Mouse (Mus musculus): ENCODE results near the gene Dapk1.
"Not testable (repeated sequence)": the region's sequence is repeated elsewhere in the genome, so short reads cannot be mapped to it uniquely, and the experiment has no call there.

The Dapk1 gene

DNA sequence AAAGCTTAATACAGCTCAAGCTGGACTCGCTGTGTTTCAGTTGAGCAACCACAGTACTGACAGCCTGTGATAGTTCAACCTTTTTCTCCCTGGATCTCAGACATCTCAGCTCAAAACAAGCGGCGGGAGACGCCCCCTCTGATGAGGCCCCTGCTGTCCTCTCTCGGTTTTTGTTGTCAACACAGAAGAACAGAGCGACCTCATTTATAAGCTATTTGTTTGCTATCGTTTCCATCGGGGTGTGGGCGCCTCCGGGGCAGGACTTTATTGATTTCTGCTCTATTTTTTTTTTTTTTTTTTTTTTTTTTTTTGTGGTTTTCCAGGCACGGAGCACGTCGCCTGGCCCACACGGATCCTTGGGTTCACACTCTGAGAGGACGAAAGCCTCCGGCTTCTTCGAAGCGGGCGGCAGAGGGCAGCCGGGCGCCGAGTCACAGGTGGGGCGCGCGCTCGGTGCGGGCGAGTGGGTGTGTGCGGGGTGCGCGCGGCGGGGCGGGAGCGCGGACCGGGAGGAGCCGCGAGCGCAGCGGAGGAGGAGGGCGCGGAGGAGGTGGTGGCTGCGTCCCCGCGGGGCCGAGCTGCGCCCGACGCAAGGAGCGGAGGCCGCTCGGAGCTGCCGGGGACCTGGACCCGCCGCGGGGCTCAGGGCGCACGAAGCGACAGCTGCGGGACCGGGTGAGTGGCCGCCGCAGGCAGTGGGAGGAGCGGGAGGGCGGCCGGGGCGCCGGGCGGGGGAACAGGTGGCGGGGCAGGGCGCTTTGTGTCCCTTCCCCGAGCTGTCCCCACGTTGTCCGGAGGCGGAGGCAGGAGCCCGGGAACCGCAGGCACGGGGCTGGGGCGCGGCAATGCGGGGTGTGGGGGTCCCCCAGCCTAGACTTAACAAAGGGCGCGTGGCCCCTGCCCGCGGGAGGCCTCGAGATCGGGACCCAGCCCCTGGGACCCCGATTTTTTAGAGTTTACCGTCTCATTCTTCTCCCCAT lies at the start of gene Dapk1:
Dapk1 (plus strand) TSS at position 512 of the 980 bp plus-strand sequence.
- DNase-seq (ENCODE audit: low spot score): peak; percentile 14

GRCm38 (mm10) chr13:60553326-60553725 lies 48.4 kb upstream of the Dapk1 start:
- no peak for DNase-seq (ENCODE audit: low spot score)

- no peak for DNase-seq (ENCODE audit: low spot score)
These were observed 45.3 kb upstream of the Dapk1 start for GRCm38 (mm10) chr13:60556476-60556875.

DNA sequence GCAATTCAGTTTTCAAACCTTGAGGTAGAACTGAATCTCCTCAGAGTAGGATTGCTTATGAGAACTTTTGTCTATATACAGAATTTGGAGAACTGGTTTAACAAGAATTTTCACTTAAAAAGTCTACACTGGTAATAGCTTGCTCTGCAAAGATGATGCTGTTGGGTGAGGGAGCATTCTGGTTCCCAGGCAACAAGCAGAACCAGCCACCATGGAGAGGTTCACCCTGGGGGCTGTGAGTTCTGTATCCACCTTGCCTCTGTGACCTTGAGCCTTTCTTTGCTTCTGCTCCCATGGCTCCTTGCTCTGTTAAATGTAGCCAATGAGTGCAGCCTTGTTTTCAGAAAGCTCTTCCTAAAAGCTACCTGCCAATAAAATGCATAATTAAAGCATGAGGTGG lies 44.8 kb upstream of the Dapk1 start:
- DNase-seq (ENCODE audit: low spot score): no peak

GRCm38 (mm10) chr13:60564303-60564702 lies 37.4 kb upstream of the Dapk1 start:
- DNase-seq (ENCODE audit: low spot score): no peak

DNA sequence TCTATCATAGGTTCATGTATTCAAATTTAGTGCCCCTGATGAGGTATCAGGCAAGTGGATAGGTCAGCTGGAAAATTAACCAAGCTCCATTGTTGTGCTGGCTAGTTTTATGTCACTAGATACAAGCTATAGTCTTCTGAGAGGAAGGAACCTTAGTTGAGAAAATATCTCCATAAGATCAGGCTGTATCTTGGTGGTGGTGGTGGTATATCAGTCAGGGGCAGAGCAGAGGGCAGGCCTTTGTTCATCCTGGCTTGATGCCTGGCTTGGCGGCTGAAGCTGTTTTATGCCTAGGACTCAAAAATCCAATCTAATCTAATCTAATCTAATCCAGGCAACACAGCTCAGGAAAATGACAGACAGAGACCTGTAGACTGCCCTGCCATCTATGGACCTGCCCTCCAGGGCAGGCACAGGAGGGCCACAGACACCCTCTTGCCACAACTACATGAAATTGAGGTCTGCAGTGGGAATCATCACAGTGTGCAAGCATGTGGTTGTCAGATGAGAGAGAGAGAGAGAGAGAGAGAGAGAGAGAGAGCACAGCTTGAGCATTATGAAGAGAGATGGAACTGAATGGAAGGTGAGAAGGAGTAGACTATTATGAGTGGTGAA lies 32.7 kb upstream of the Dapk1 start:
- DNase-seq (ENCODE audit: low spot score): no peak

- no peak for DNase-seq (ENCODE audit: low spot score)
These were observed 32.2 kb upstream of the Dapk1 start for GRCm38 (mm10) chr13:60569549-60569941.

GRCm38 (mm10) chr13:60573541-60573940 lies 28.2 kb upstream of the Dapk1 start:
- no peak for DNase-seq (ENCODE audit: low spot score)

GRCm38 (mm10) chr13:60573971-60574370 lies 27.8 kb upstream of the Dapk1 start:
- DNase-seq (ENCODE audit: low spot score): peak; percentile 59

GRCm38 (mm10) chr13:60578541-60578940 lies 23.2 kb upstream of the Dapk1 start:
- no peak for DNase-seq (ENCODE audit: low spot score)

- DNase-seq (ENCODE audit: low spot score): no peak
These were observed 6.9 kb upstream of the Dapk1 start for GRCm38 (mm10) chr13:60594866-60595265.

DNA sequence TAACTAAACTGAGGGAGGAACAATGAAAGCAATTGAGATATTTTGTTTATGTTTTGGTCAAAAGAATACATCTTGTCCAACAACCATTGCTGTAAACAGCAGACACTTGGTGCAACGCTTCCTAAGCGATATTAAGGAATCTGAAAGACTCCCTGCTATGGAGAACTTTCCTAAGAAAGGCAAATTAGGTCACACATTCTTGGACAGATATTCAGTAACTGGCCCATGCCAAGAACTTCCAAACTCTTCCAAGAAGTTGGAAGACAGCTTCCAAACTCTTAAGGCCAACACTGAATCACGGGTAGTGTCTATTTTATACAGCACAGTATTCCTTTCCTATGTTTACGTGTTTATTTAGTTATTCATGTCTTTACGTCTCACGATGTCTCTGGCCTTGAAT lies 6.2 kb upstream of the Dapk1 start:
- DNase-seq (ENCODE audit: low spot score): peak; percentile 62

- DNase-seq (ENCODE audit: low spot score): no peak
These were observed 887 bp downstream of the Dapk1 start for GRCm38 (mm10) chr13:60602416-60603251.

DNA sequence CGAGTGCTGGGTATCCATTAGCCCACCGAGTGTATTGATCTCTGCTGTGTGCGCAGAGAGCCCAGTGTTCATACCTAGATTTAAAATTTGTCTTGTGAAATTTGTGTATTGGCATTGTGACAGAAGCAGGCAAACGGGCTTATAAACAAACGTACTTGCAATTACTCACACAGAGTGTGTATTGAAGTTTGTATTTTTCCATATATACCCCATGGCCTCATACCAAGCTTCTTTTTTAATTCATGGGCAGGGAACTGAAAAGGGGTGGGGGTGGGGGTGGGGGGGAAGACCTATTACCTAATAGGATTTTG lies 1.5 kb downstream of the Dapk1 start:
- DNase-seq (ENCODE audit: low spot score): no peak

- no peak for DNase-seq (ENCODE audit: low spot score)
These were observed 5.7 kb downstream of the Dapk1 start for GRCm38 (mm10) chr13:60607411-60607810.

DNA sequence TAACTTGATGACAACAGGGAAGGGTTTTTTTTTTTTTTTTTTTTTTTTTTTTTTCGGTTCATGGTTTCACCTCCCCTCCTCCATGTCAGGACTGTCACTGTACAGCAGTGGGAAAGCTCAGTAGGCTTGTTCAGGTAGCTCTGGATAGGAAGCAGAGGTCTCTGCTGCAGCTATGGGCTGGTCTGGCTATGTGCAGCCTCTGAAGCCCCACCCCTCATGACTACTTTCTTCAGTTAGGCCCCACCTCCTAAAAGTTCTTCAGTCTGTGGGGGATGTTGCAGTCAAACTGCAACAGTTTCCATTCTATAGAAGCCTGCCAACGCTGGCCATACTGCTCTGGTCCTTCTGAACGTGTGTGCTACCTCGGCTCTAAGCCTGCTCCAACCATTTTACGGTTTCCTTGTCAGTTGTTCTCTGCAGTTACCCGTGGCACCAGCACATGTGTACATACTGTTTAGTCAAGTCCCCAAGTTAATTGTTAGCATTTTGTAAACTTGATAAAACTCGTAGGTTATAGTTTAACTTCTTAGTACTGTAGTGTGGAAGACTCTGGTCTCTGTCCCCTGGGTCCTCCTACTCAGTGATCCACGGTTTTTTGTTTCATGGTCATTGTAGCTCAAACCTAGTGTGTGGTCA lies 6.8 kb downstream of the Dapk1 start:
- DNase-seq (ENCODE audit: low spot score): no peak

GRCm38 (mm10) chr13:60609234-60609633 lies 7.5 kb downstream of the Dapk1 start:
- DNase-seq (ENCODE audit: low spot score): no peak

- no peak for DNase-seq (ENCODE audit: low spot score)
These were observed 8.8 kb downstream of the Dapk1 start for GRCm38 (mm10) chr13:60610558-60610957.

- not testable (repeated sequence) for DNase-seq (ENCODE audit: low spot score)
These were observed 9.2 kb downstream of the Dapk1 start for GRCm38 (mm10) chr13:60610971-60611370.

- no peak for DNase-seq (ENCODE audit: low spot score)
These were observed 10.4 kb downstream of the Dapk1 start for GRCm38 (mm10) chr13:60612160-60612559.

- DNase-seq (ENCODE audit: low spot score): no peak
These were observed 12.4 kb downstream of the Dapk1 start for GRCm38 (mm10) chr13:60614154-60614553.

GRCm38 (mm10) chr13:60615057-60615650 lies 13.4 kb downstream of the Dapk1 start:
- DNase-seq (ENCODE audit: low spot score): no peak
